Mouse (Mus musculus) embryonic facial prominence, embryonic 11.5 days (tissue): ENCODE results near the gene Sel1l. TPM values are rescaled to one million over a fixed set of nuclear protein-coding genes. Genes with fewer than 3 reads are reported as not detected.

Source experiments
- ATAC-seq: fragments of 200-750 bp; cut with Nextera tagmentation; replicated peaks from 2 replicates; pipeline ENCODE4 v1.8.0; 2017; ENCODE audit warnings: low read depth; ENCODE audit not compliant: insufficient number of reproducible peaks, low FRiP score, low TSS enrichment
- DNase-seq: peaks from one replicate; pipeline ENCODE4 v3.0.0-alpha.2; 2015; ENCODE audit warnings: low spot score
- H3K27ac ChIP-seq: fragments of 300-500 bp; sonication (generic); replicated peaks from 2 replicates; pipeline ENCODE4 v1.5.1; 2014; ENCODE audit warnings: mild to moderate bottlenecking, low read depth, low read length, control low read depth
- H3K27me3 ChIP-seq: fragments of 300-500 bp; sonication (generic); 2 replicates; pipeline ENCODE4 v1.6.1; 2014; ENCODE audit warnings: mild to moderate bottlenecking, low read length, moderate library complexity, mixed read lengths; ENCODE audit not compliant: control insufficient read depth, insufficient read depth
- H3K36me3 ChIP-seq: fragments of 300-500 bp; sonication (generic); replicated peaks from 2 replicates; pipeline ENCODE4 v1.6.1; 2014; ENCODE audit warnings: low read depth, mild to moderate bottlenecking, low read length, moderate library complexity, mixed read lengths; ENCODE audit not compliant: control insufficient read depth, insufficient read depth
- H3K4me1 ChIP-seq: fragments of 300-500 bp; sonication (generic); 2 replicates; pipeline ENCODE4 v1.6.1; 2014; ENCODE audit warnings: low read length, mixed read lengths; ENCODE audit not compliant: control insufficient read depth, insufficient read depth
- H3K4me2 ChIP-seq: fragments of 300-500 bp; sonication (generic); 2 replicates; pipeline ENCODE4 v1.6.1; 2014; ENCODE audit warnings: low read depth, mild to moderate bottlenecking, control low read depth, low read length, moderate library complexity
- H3K4me3 ChIP-seq: fragments of 300-500 bp; sonication (generic); 2 replicates; pipeline ENCODE4 v1.5.1; 2014; ENCODE audit warnings: low read depth, low read length, control low read depth
- H3K9ac ChIP-seq: fragments of 300-500 bp; sonication (generic); replicated peaks from 2 replicates; pipeline ENCODE4 v1.6.1; 2014; ENCODE audit warnings: mild to moderate bottlenecking, control low read depth, low read length
- H3K9me3 ChIP-seq: fragments of 300-500 bp; sonication (generic); replicated peaks from 2 replicates; pipeline ENCODE4 v1.6.1; 2016; ENCODE audit warnings: mild to moderate bottlenecking, low read length, inconsistent platforms, mixed read lengths; ENCODE audit not compliant: control insufficient read depth
- WGBS: fragments of 180-500 bp; shearing (Covaris S2); extraction: QIAGEN DNeasy Blood & Tissue Kit; methylation state at CpG from one replicate; pipeline ENCODE4 v1.1.7; 2014; 5-methylcytosine and 5-hydroxymethylcytosine counted together
- polyA plus RNA-seq: library from polyadenylated mRNA; unstranded; fragments of >200 nt; fragmentation: Nextera tagmentation; extraction: Ambion mirVana; gene quantifications from 2 replicates; pipeline ENCODE4 v1.2.1, GENCODE M21; 2014

Gene Sel1l
- polyA plus RNA-seq, 1 experiment from 2014 or later = 68.8 TPM

DNA sequence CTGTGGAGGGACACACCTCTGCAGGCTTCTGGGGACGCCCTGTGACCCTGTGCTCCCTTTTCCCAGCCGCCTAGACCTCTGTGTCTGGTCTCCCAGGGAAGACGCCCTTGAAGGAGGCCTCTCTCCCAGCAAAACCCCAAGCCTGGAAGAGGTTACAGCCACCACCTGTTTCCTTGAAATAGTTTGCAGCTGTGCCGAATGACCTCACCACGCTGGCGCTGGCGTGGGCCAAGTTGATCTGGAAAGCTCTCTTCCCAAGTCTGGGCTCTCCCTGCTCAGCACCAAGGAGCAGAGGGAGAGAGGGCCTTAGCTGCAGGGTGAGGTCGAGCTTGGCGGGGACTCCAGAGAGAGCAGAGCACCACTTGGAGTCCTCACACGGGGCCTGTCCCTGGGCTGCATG is 62.6 kb downstream of the Sel1l start:
- DNase-seq = peak; percentile 70
- Histone ChIP-seq H3K9ac (no peak overlapping the region), H3K4me2 (no peak overlapping the region), H3K9me3 (no peaks in the 10 kb centered on the region), H3K4me1 (peaks cover 5% of the 10 kb centered on the region; the same call in 1 of the 2 replicates), H3K36me3 (no peaks in the 10 kb centered on the region), H3K4me3 (no peak overlapping the region), H3K27me3 (no peaks in the 10 kb centered on the region), H3K27ac (no peak overlapping the region)
- peak; percentile 29; the same call in 1 of the 2 replicates for ATAC-seq
- 25% methylated on average over 10 of the region's 10 CpGs for WGBS

DNA sequence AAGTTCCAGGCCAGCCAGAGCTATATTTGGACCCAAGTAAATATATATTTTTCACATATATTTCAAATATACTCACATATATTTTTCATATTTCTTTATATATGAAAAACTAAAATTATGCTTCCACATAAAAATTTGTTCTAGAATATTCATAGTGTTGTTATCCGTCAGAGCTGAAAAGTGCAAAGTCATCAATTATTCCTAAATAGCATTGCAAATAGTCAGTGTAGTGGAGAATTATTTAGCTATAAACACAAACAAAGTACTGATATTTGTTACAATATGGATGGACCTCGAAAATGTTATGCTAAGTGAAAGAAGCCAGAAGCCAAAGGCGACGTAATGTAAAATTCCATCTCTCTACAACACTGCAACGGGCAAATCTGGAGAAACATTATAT is 67.5 kb downstream of the Sel1l start:
- H3K4me3 ChIP-seq = no peak overlapping the region
- no peak overlapping the region for H3K27ac ChIP-seq
- H3K4me1 ChIP-seq = peaks cover 4% of the 10 kb centered on the region; the same call in 1 of the 2 replicates
- H3K9ac ChIP-seq = no peak overlapping the region
- 89% methylated on average over 5 of the region's 5 CpGs for WGBS
- no peak overlapping the region for H3K4me2 ChIP-seq
- H3K27me3 ChIP-seq = no peaks in the 10 kb centered on the region
- DNase-seq (no peak), ATAC-seq (no peak)
- no peaks in the 10 kb centered on the region for H3K9me3 ChIP-seq
- no peaks in the 10 kb centered on the region for H3K36me3 ChIP-seq

DNA sequence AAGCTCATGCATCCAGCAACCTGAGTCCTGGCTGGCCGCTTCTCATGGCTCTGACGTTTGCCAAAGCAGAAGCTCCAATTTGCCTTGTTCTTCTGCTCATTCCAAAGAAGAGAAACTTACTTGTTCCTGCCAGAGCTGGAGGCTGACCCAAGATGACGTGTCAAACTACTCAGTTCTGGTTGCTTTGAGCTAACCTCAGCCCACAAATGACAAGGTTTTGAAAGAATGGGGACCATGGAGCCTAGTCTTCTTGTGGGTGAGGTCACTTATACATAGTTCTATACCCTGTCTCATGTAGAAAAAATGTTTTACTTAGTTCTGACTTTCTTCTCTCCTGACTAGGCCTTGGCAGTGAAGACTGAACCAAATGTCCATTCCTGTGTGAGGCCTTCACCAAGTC is 68.4 kb downstream of the Sel1l start:
- no peaks in the 10 kb centered on the region for H3K4me1 ChIP-seq
- H3K9me3 ChIP-seq = no peaks in the 10 kb centered on the region
- no peak overlapping the region for H3K4me2 ChIP-seq
- H3K27ac ChIP-seq = no peak overlapping the region
- no peak overlapping the region for H3K9ac ChIP-seq
- no peaks in the 10 kb centered on the region for H3K36me3 ChIP-seq
- WGBS = 79% methylated on average over 3 of the region's 3 CpGs
- H3K4me3 ChIP-seq = no peak overlapping the region
- no peaks in the 10 kb centered on the region for H3K27me3 ChIP-seq
- DNase-seq (no peak), ATAC-seq (no peak)

DNA sequence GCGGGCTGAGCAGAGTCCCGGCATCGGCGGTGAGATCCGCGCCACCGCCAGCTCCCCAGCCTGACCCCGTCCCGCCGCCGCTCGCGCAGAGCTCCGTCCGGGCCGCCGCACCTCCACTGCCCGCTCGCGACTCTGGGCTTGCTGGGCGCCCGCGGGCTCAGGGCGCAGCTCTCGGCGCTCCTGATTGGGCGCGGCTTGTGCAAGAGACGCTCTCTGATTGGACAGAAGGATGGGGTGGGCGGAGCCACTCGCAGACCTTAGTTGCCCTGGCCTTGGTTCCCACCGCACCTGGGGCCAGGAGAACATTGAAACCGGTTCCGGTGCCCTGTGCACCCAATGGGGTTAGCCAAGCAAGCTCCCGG is 70.0 kb downstream of the Sel1l start:
- 1% methylated on average over 35 of the region's 35 CpGs for WGBS
- ATAC-seq (peak; percentile 91; the same call in 1 of the 2 replicates), DNase-seq (peak; percentile 89)
- peak overlapping the region; percentile 72 for H3K4me2 ChIP-seq
- no peaks in the 10 kb centered on the region for H3K36me3 ChIP-seq
- no peaks in the 10 kb centered on the region for H3K4me1 ChIP-seq
- H3K4me3 ChIP-seq = peak overlapping the region; percentile 62
- H3K27ac ChIP-seq = no peak overlapping the region
- H3K9me3 ChIP-seq = no peaks in the 10 kb centered on the region
- H3K9ac ChIP-seq = peak overlapping the region; percentile 64
- H3K27me3 ChIP-seq = no peaks in the 10 kb centered on the region

DNA sequence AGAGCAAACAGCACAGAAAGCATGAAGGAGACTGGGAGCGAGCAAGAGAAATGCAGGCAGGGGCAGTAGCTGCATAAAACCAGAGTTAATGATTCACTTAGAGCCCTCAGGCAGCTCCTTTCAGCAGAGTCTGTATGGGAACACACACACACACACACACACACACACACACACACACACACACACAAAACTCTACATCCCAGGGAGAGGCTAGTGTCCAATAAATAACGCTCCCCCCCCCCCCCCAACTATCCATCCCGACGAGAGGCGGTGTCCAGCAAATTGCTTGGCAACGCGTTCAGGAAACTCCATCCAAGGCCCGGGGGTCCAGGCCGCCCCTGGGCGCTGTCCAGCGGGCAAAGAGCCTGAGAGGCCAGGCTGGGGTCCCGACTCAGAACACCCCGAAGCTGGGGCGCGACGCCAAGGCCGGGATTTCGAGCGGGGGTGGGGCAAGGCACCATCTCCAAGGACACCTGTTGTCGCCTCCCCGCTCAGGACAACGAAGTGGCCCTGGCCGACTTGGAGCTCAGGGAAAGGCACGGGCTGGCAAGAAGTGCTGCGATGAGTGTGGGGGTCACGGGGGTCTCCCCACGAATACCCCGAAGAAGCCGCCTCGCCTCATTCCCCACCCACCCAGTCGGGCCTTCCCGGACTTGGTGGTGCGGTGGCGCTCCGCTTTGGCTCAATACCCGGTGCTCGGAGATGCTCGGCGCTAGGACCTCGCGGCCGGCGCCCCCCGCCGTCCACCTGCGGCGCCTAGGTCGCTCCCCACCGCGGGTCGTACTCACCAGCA is 70.5 kb downstream of the Sel1l start:
- WGBS = 1% methylated on average over 42 of the region's 51 CpGs
- Histone ChIP-seq H3K9ac (peak overlapping the region; percentile 64), H3K9me3 (no peaks in the 10 kb centered on the region), H3K4me3 (peak overlapping the region; percentile 62), H3K27ac (no peak overlapping the region), H3K36me3 (no peaks in the 10 kb centered on the region), H3K4me1 (no peaks in the 10 kb centered on the region), H3K27me3 (no peaks in the 10 kb centered on the region), H3K4me2 (peak overlapping the region; percentile 72)
- ATAC-seq (peak; percentile 85), DNase-seq (peak; percentile 47)

DNA sequence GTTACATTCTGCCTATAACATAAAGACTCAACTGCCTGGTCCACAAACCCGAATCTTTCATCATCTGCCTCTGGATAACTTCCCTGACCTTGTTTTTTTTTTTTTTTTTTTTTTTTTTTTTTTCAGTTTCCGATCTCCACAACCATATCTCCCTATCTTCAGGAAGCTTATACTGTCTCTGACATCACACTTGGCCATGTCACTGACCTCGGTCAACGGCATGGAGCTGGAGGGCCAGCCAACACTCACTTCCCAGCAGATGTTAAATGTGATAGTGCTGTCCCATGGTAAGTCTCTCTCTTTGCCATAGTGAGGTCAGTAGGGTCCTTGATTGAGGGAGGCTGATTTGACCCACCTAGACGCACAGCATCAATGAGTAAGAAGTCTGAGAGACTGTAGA is 72.6 kb downstream of the Sel1l start:
- Histone ChIP-seq H3K36me3 (no peaks in the 10 kb centered on the region), H3K4me1 (no peaks in the 10 kb centered on the region), H3K27me3 (no peaks in the 10 kb centered on the region), H3K4me2 (no peak overlapping the region), H3K27ac (no peak overlapping the region), H3K4me3 (no peak overlapping the region), H3K9ac (no peak overlapping the region), H3K9me3 (no peaks in the 10 kb centered on the region)
- ATAC-seq (no peak), DNase-seq (no peak)
- 79% methylated on average over 5 of the region's 5 CpGs for WGBS

DNA sequence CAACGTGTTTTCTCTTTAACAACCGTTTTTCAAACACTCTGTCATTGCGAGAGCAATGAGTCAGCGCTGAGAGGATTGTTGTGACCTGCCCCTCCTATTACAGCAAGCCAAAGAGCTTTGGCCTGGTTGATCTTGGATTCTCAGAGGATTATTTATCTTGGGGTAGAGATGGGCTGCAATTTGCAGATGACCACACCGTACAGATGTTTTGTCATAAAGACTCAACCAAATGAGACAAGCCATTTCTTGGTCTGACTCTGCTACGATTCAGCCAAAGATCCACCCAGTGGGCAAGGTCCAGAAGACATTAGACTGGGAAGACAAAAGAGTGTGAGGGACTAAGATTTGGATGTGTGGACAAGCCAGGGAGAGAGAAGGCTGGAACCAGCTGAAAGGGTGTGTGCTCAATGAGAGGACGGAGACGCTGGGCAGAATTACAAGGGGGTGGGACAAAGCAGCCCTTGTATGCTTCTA is 74.1 kb downstream of the Sel1l start:
- DNase-seq = no peak
- Histone ChIP-seq H3K36me3 (no peaks in the 10 kb centered on the region), H3K4me3 (no peak overlapping the region), H3K9ac (no peak overlapping the region), H3K4me2 (no peak overlapping the region), H3K9me3 (no peaks in the 10 kb centered on the region), H3K4me1 (no peaks in the 10 kb centered on the region), H3K27ac (no peak overlapping the region), H3K27me3 (no peaks in the 10 kb centered on the region)
- WGBS = 67% methylated on average over 8 of the region's 8 CpGs
- ATAC-seq = no peak

DNA sequence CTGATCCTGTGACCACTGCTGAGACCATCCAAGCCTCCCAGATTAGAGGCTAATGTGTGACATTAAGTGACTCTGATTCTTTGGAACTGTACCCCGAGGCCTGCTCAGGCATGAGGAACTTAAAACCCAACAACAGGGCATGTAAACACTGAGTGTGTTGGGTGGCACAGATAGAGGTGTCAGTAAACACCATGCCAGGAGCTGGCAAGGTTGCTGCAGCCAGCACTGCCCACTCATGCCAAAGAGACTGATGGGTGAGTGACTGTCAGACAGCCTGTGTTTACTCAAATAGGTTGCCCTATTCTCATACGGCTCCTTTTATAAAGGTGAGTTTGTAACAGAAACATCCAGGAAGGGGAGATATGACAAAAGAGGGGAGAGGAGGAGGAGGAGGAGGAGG is 80.1 kb downstream of the Sel1l start:
- Histone ChIP-seq H3K4me2 (no peak overlapping the region), H3K27ac (no peak overlapping the region), H3K9ac (no peak overlapping the region), H3K4me3 (no peak overlapping the region), H3K9me3 (no peaks in the 10 kb centered on the region), H3K36me3 (no peaks in the 10 kb centered on the region), H3K4me1 (no peaks in the 10 kb centered on the region; the same call in 1 of the 2 replicates), H3K27me3 (no peaks in the 10 kb centered on the region)
- no peak for ATAC-seq
- no peak for DNase-seq
- WGBS = 85% methylated on average over 2 of the region's 2 CpGs
